Mouse (Mus musculus) thymus, adult 2 months (tissue): ENCODE measurements at regions not wholly inside any gene's neighbourhood (a gene's known extent, or its start where the extent isn't known, plus 50 kb on each side); places are given as distances from the start of the nearest gene placed in this dataset.

ENCODE experiments used
- CTCF ChIP-seq: fragments of 200-500 bp; IDR thresholded peaks from 2 replicates; pipeline ENCODE4 v1.5.1; 2012; ENCODE audit warnings: mild to moderate bottlenecking, control low read depth, low read length, moderate library complexity, borderline replicate concordance; ENCODE audit not compliant: control insufficient read depth, poor library complexity, insufficient read depth; ENCODE audit errors: extremely low read depth
- POLR2A ChIP-seq: fragments of 200-500 bp; IDR thresholded peaks from 2 replicates; pipeline ENCODE4 v1.6.1; 2012; ENCODE audit warnings: mild to moderate bottlenecking, low read length, control low read depth, moderate library complexity; ENCODE audit not compliant: control insufficient read depth, poor library complexity, insufficient read depth; ENCODE audit errors: extremely low read depth

GRCm38 (mm10) chr8:35111130-35111529, 654.5 kb upstream of the Gm19410 start:
- TF ChIP-seq CTCF (no peak), POLR2A (no peak)
